Mouse (Mus musculus): ENCODE data around the gene Kctd17.

Gene Kctd17

GRCm38 (mm10) chr15:78447746-78448535 is 19.6 kb downstream of the Kctd17 start:
- DNase-seq (ENCODE audit: low read depth) = peak; percentile 97

GRCm38 (mm10) chr15:78449131-78449530 is 20.8 kb downstream of the Kctd17 start:
- peak; percentile 85 for DNase-seq (ENCODE audit: low read depth)

GRCm38 (mm10) chr15:78449694-78450418 is 21.5 kb downstream of the Kctd17 start:
- peak; percentile 96 for DNase-seq (ENCODE audit: low read depth)

GRCm38 (mm10) chr15:78450419-78450768 is 22.0 kb downstream of the Kctd17 start:
- DNase-seq (ENCODE audit: low read depth) = peak; percentile 90

GRCm38 (mm10) chr15:78451201-78451600 is 22.8 kb downstream of the Kctd17 start:
- DNase-seq (ENCODE audit: low read depth) = peak; percentile 65

- DNase-seq (ENCODE audit: low read depth) = no peak
Measured at GRCm38 (mm10) chr15:78452929-78453328, 24.6 kb downstream of the Kctd17 start.

GRCm38 (mm10) chr15:78455168-78455567 is 26.8 kb downstream of the Kctd17 start:
- DNase-seq (ENCODE audit: low read depth) = no peak

- DNase-seq (ENCODE audit: low read depth) = no peak
Measured at GRCm38 (mm10) chr15:78456051-78456450, 27.7 kb downstream of the Kctd17 start.

- DNase-seq (ENCODE audit: low read depth) = no peak
Measured at GRCm38 (mm10) chr15:78457193-78457592, 28.8 kb downstream of the Kctd17 start.

- peak; percentile 77 for DNase-seq (ENCODE audit: low read depth)
Measured at GRCm38 (mm10) chr15:78462981-78463380, 34.6 kb downstream of the Kctd17 start.

- DNase-seq (ENCODE audit: low read depth) = no peak
Measured at GRCm38 (mm10) chr15:78466809-78467208, 38.4 kb downstream of the Kctd17 start.

- no peak for DNase-seq (ENCODE audit: low read depth)
Measured at GRCm38 (mm10) chr15:78467570-78467969, 39.2 kb downstream of the Kctd17 start.

GRCm38 (mm10) chr15:78468379-78468937 is 40.1 kb downstream of the Kctd17 start, which contains the start of gene Tmprss6:
Gene Tmprss6, minus strand, starts transcription at chr15:78468634.
- DNase-seq (ENCODE audit: low read depth) = no peak

- DNase-seq (ENCODE audit: low read depth) = no peak
Measured at GRCm38 (mm10) chr15:78470495-78471276, 42.3 kb downstream of the Kctd17 start.

- no peak for DNase-seq (ENCODE audit: low read depth)
Measured at GRCm38 (mm10) chr15:78471902-78472301, 43.5 kb downstream of the Kctd17 start.

- no peak for DNase-seq (ENCODE audit: low read depth)
Measured at GRCm38 (mm10) chr15:78473442-78473841, 45.1 kb downstream of the Kctd17 start.

GRCm38 (mm10) chr15:78475604-78476031 is 47.3 kb downstream of the Kctd17 start:
- DNase-seq (ENCODE audit: low read depth) = peak; percentile 93

- peak; percentile 59 for DNase-seq (ENCODE audit: low read depth)
Measured at GRCm38 (mm10) chr15:78476878-78477277, 48.5 kb downstream of the Kctd17 start.

GRCm38 (mm10) chr15:78478073-78478472 is 49.7 kb downstream of the Kctd17 start:
- DNase-seq (ENCODE audit: low read depth) = peak; percentile 40

- DNase-seq (ENCODE audit: low read depth) = peak; percentile 77
Measured at GRCm38 (mm10) chr15:78479470-78479869, 51.1 kb downstream of the Kctd17 start.

GRCm38 (mm10) chr15:78480111-78480510 is 51.7 kb downstream of the Kctd17 start:
- DNase-seq (ENCODE audit: low read depth) = peak; percentile 89

GRCm38 (mm10) chr15:78480991-78481390 is 52.6 kb downstream of the Kctd17 start:
- peak; percentile 59 for DNase-seq (ENCODE audit: low read depth)

Measured in induced T-regulatory cell, adult 2 months (primary cell).